Mouse (Mus musculus) induced T-regulatory cell, adult 2 months (primary cell): ENCODE measurements around the gene Gopc.

ENCODE experiments used
- DNase-seq: peaks from one replicate; pipeline ENCODE4 v3.0.0-alpha.2; 2012; ENCODE audit warnings: low read depth

The Gopc gene

GRCm38 (mm10) chr10:52381845-52382591, at the start of gene Gopc:
Gene Gopc, minus strand, starts transcription at chr10:52382124.
- DNase-seq, result peak; percentile 99

DNA sequence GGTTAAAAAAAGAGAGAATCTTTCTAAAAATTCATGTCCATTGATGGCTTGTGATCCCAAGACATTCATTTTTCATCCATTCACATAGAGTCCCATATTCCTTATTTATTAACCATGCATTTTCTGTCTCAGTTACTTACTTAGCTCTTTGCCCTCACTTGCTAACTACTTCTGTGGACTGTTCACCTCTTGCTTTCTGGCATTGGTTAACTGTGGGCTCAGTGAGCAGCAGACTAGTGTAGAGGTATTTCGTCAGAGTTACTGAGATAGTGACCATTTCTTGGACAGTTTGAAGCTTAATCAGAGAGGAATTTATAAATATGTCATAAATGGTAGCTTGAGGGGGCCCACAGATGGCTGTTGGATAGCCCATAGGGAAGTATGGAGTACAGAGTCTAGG, 49.0 kb upstream of the Gopc start:
- DNase-seq, result no peak

- no peak for DNase-seq
These were observed 45.9 kb upstream of the Gopc start for GRCm38 (mm10) chr10:52427634-52428415.

DNA sequence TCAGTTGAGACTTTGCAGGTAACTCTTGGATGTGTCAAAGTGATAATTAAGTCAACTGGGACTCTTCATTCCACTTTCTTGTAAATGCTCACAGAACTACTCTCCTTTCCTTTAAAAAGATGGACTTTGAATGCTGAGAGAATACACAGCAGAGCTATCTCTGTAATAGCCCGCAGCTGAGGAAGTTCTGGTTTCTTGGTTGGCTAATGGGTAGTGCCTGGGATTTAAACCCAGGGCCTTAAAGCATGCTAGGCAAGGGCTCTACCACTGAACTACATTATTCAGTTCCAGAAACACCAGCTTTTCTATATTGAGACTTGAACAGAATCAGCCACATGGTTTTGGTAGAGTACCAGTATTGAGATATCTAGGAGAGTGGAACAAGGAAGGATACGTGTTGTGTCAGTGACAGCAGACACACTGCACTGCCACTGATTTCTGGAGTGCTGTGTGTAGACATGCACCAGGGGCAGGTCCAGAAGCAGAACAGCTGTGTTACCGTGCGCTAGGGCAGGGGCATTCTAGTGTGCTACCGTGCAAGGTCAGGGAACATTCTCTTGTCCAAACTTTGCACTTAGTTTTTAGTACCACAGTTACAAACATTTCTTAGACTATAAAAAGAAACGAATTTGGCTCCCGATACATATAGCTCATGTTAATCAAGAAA, 44.5 kb upstream of the Gopc start:
- DNase-seq, result no peak

GRCm38 (mm10) chr10:52423097-52423496, 41.2 kb upstream of the Gopc start:
- DNase-seq, result peak; percentile 37

DNA sequence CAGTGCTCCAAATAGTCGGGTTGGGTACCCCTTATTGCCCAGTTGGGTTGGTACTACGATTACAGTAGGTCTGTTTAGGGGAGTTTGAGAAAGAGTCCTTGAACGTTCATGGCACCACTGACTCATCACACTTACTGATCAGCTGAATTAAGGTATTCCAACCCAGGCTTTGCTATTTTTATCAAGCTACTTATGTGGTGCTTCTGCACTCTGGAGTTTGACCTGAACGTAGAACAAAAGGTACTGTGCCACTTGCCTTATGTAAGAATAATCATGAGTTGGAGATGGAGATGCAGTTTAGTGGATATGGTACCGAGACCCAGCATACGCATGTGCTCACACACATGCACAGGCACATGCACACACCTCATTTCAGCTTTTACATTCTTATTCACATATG, 39.8 kb upstream of the Gopc start:
- no peak for DNase-seq

GRCm38 (mm10) chr10:52420526-52420925, 38.6 kb upstream of the Gopc start:
- DNase-seq, result no peak

GRCm38 (mm10) chr10:52419402-52419801, 37.5 kb upstream of the Gopc start:
- DNase-seq, result no peak

- no peak for DNase-seq
These were observed 37.0 kb upstream of the Gopc start for GRCm38 (mm10) chr10:52418931-52419330.

- no peak for DNase-seq
These were observed 36.3 kb upstream of the Gopc start for GRCm38 (mm10) chr10:52417998-52418860.

- peak; percentile 98 for DNase-seq
These were observed 35.5 kb upstream of the Gopc start, which contains the start of gene Nus1 for GRCm38 (mm10) chr10:52417299-52417997. Gene Nus1, plus strand, starts transcription at chr10:52417547.

DNA sequence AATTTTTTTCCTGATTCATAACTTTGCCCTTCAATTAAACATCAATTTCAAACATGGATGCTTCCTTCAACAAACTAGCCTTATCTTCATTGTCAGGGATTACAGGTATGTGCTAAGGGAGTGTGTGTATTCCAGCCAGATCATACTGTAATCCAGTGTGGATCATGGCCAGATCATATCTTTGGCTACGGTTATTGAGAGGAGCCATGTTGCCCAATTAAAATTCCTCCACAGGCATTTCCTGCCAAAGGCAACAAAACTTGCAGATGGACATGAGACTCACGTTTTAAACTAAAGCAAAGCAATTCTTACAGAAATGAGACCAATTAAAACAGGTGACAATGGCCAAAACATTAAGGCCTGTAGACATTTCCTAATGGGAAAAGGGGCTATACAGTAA, 34.5 kb upstream of the Gopc start:
- peak; percentile 6 for DNase-seq

DNA sequence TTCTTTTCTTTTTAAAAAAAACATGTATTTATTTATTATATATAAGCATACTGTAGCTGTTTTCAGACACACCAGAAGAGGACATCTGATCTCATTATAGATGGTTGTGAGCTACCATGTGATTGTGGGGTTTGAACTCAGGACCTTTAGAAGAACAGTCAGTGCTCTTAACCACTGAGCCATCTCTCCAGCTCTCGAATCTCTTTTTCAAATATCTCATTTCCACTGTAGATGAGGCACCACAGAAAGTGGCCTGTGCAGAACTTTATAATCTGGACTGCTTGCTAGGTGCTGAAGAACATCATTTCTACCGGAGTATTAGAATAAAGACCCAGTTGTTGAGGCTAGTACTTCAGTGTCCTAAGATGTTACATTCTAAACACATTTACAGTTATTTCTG, 33.1 kb upstream of the Gopc start:
- DNase-seq, result no peak

DNA sequence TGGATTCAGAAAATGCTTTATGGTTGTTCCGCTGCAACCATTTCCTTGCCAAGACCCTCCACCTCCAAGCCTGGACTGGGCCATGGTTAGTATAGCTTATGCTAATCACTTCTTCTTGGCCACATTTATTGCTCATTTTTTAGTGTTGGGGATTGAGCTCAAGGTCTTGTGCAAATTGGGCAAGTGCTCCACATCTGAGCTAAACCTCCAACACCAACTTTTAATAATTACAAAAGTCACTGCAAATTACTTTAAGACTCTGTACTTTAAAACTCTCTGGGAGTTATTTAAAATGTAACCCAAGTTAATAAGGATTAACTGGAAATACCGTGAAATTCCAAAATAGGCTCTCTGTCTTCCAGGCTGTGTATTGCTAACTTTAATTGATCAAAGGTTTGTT, 25.6 kb upstream of the Gopc start:
- no peak for DNase-seq

DNA sequence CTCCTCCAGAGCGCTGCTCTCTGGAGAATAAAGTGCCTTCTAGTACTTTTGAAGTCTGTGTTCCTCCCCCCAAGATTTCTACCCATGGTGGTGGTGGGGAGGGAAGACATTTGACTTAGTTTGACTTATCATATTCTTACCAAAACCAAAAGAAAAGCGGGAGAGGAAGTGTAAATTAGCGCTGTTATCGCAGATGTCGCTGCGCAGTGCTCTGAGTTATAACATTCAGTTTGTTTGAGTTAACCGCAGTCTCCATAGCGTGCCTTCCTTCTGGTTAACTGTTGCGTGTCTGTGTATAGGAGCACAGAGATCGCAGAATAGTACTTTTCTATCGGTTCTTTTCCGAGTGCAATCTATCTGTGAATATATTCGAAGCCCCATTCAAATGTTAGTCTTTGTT, 23.2 kb upstream of the Gopc start:
- no peak for DNase-seq

DNA sequence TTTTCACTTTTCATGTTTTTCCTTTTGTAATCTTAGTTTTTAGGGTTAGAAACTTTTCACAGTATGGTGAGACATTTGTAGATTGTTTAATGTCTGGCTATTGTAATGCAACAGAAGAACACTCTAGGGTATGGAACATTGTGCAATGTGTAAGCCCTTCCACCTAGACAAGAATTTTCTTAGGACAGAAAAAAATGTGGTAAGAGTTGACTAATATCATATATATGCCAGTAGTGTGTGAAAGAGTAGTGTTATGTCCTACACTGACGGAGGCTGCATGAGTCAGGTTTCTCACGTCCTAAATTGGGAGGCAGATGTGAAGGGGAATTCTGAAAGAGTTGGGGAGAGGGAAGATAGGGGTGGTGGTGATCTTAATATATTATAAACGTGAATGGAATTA, 17.8 kb upstream of the Gopc start:
- DNase-seq, result no peak

DNA sequence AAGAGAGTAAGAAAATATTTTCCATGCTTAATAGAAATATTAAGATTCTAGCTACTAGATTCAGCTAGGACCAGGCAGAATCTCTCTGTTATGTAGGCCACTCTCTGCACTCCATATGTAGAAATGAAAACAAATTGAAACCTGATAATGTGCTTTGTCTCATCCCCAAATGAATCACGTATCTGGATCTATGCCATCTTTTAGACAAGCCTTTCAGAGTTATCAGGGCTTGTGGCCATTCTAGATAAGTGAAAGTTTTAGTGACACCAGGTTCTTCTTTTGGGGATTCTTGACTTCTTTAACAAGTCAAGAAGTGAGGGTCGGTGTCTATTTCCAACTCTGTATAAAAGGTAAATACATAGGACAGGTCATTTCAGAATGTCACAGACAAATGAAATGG, 16.8 kb upstream of the Gopc start:
- no peak for DNase-seq

GRCm38 (mm10) chr10:52396647-52397046, 14.7 kb upstream of the Gopc start:
- DNase-seq, result no peak

- DNase-seq, result no peak
These were observed 9.3 kb upstream of the Gopc start for GRCm38 (mm10) chr10:52391208-52391607.

DNA sequence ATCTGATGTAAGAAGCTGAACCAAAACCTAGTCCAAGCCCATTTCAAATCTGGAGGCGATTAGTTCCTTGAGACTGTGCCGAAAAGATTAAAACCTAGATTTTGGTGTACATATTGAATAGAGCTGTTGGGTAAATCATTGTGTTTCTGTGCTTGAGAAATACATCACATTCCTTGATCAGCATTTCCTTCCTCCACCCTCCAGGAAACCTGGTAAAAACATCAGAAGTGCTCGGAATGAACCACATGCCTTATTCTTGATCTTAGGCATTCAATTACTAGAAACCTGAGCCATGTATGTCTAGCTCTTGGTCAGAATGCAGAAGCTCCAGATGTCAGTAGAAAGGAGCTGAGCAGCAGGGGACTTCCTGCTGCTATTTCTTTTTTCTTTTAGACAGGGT, 7.5 kb upstream of the Gopc start:
- DNase-seq, result no peak

DNA sequence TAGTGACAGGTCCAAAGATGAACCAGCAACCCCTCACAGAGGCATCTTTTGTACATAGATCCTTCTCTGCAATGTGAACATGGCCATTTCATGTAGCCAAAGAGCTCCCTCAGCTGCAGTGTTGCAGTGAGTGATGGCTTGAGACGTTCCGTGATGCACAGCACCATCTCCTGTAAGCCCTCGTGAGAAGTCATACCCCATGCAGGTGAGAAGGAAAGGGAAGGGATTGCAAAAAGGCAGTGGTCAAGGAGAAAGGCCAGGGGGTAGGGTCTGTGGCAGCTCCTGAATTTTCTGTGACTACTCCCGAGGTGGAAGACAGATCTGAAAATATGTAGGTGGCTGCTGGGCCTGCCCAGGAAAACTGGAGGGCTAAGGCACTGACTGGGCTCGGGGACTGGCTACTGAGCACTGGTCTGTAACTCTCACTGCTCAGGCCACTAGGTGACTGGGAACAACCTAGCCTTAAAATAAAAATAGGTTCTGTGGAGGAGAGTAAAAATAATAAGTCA, 7.1 kb upstream of the Gopc start, which contains the start of gene Nepn:
Nepn (plus strand) TSS at position 51 of the 509 bp plus-strand sequence.
- no peak for DNase-seq
